Mouse (Mus musculus) heart, postnatal 0 days (tissue): ENCODE measurements at regions not wholly inside any gene's neighbourhood (a gene's known extent, or its start where the extent isn't known, plus 50 kb on each side); places are given as distances from the start of the nearest gene placed in this dataset.

Experiments
- ATAC-seq: fragments of 200-750 bp; cut with Nextera tagmentation; 2 replicates; pipeline ENCODE4 v1.8.0; 2017; ENCODE audit warnings: low read depth, moderate number of reproducible peaks, moderate library complexity; ENCODE audit not compliant: insufficient read depth
- DNase-seq: peaks from one replicate; pipeline ENCODE4 v3.0.0-alpha.2; 2016; ENCODE audit warnings: low spot score
- H3K27ac ChIP-seq: fragments of 300-500 bp; sonication (generic); 2 replicates; pipeline ENCODE4 v1.5.1; 2014; ENCODE audit warnings: low read depth, mild to moderate bottlenecking
- H3K27me3 ChIP-seq: fragments of 300-500 bp; sonication (generic); 2 replicates; pipeline ENCODE4 v1.6.1; 2014; ENCODE audit warnings: low read length, mixed read lengths; ENCODE audit not compliant: control insufficient read depth, insufficient read depth
- H3K36me3 ChIP-seq: fragments of 300-500 bp; sonication (generic); replicated peaks from 2 replicates; pipeline ENCODE4 v1.6.1; 2014; ENCODE audit warnings: low read length, mixed read lengths; ENCODE audit not compliant: control insufficient read depth, insufficient read depth
- H3K4me1 ChIP-seq: fragments of 300-500 bp; sonication (generic); 2 replicates; pipeline ENCODE4 v1.6.1; 2014; ENCODE audit warnings: antibody characterized with exemption; ENCODE audit not compliant: control insufficient read depth, insufficient read depth
- H3K4me2 ChIP-seq: fragments of 300-500 bp; sonication (generic); 2 replicates; pipeline ENCODE4 v1.6.1; 2014; ENCODE audit warnings: low read depth, mild to moderate bottlenecking, low read length, moderate library complexity
- H3K4me3 ChIP-seq: fragments of 300-500 bp; sonication (generic); 2 replicates; pipeline ENCODE4 v1.5.1; 2014; ENCODE audit warnings: low read depth, low read length
- H3K9ac ChIP-seq: fragments of 300-500 bp; sonication (generic); replicated peaks from 2 replicates; pipeline ENCODE4 v1.6.1; 2014; ENCODE audit warnings: low read depth, low read length, mixed read lengths
- H3K9me3 ChIP-seq: fragments of 300-500 bp; sonication (generic); replicated peaks from 2 replicates; pipeline ENCODE4 v1.6.1; 2016; ENCODE audit warnings: low read length; ENCODE audit not compliant: control insufficient read depth
- CTCF ChIP-seq: IDR thresholded peaks from 2 replicates; pipeline ENCODE4 v1.5.1; 2016; ENCODE audit warnings: antibody characterized with exemption, control low read depth, low read depth
- EP300 ChIP-seq: IDR thresholded peaks from 2 replicates; pipeline ENCODE4 v1.6.1; 2016; ENCODE audit warnings: antibody characterized with exemption, low read depth
- WGBS: fragments of 180-500 bp; shearing (Covaris S2); extraction: QIAGEN DNeasy Blood & Tissue Kit; methylation state at CpG from one replicate; pipeline ENCODE4 v1.1.7; 2014; 5-methylcytosine and 5-hydroxymethylcytosine counted together

DNA sequence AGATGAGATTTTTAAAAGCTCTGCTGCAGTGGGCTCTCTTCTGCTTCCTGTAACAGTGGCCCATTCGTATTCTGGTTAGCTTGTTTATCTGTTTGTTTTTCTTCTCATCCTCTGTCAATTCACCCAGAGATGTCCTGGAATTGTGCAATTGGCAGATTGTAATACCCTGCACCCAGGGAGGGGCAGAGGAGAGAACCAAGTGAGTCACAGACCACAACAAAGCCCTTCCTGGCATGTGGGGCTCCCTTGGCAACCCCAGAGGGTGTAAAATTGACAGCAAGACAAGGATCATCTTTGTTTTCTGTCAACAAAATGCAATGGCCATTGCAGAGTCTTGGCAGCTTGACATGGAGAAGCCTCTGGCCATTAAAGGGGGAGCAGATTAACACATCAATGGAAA lies 233.1 kb upstream of the Gm26657 start:
- H3K4me3 ChIP-seq, result no peak overlapping the region
- H3K4me2 ChIP-seq, result no peak overlapping the region
- TF ChIP-seq EP300, result no peak
- no peak for TF ChIP-seq CTCF
- no peaks in the 10 kb centered on the region for H3K27me3 ChIP-seq
- H3K4me1 ChIP-seq, result no peaks in the 10 kb centered on the region
- H3K9ac ChIP-seq, result no peak overlapping the region
- DNase-seq, result no peak
- ATAC-seq, result no peak
- H3K9me3 ChIP-seq, result no peaks in the 10 kb centered on the region
- 74% methylated on average over 1 of the region's 1 CpGs for WGBS
- no peak overlapping the region for H3K27ac ChIP-seq
- no peaks in the 10 kb centered on the region for H3K36me3 ChIP-seq

GRCm38 (mm10) chr4:56506067-56506466 lies 233.8 kb upstream of the Gm26657 start:
- H3K9ac ChIP-seq, result no peak overlapping the region
- no peak overlapping the region for H3K4me2 ChIP-seq
- TF ChIP-seq CTCF (no peak), EP300 (no peak)
- DNase-seq, result no peak
- no peaks in the 10 kb centered on the region for H3K4me1 ChIP-seq
- H3K9me3 ChIP-seq, result no peaks in the 10 kb centered on the region
- 38% methylated on average over 1 of the region's 1 CpGs for WGBS
- no peaks in the 10 kb centered on the region for H3K27me3 ChIP-seq
- H3K4me3 ChIP-seq, result no peak overlapping the region
- no peak for ATAC-seq
- H3K27ac ChIP-seq, result no peak overlapping the region
- H3K36me3 ChIP-seq, result no peaks in the 10 kb centered on the region

- Histone ChIP-seq H3K4me1 (no peaks in the 10 kb centered on the region), H3K27ac (no peak overlapping the region), H3K4me3 (no peak overlapping the region), H3K36me3 (no peaks in the 10 kb centered on the region), H3K9me3 (no peaks in the 10 kb centered on the region), H3K9ac (no peak overlapping the region), H3K27me3 (0 out of 2 replicates have a peak, but pooled peaks cover 5% of the 10 kb centered on the region), H3K4me2 (no peak overlapping the region)
- DNase-seq, result peak; percentile 86
- TF ChIP-seq EP300 (no peak), CTCF (peak; percentile 86)
- WGBS, result 33% methylated on average over 16 of the region's 16 CpGs
- ATAC-seq, result peak; percentile 67; the same call in 1 of the 2 replicates
Observed at GRCm38 (mm10) chr4:56492537-56493221, 247.2 kb upstream of the Gm26657 start.

- no peaks in the 10 kb centered on the region for H3K9me3 ChIP-seq
- 0 out of 2 replicates have a peak, but pooled peaks cover 3% of the 10 kb centered on the region for H3K27me3 ChIP-seq
- no peak overlapping the region for H3K9ac ChIP-seq
- H3K36me3 ChIP-seq, result no peaks in the 10 kb centered on the region
- no peak for DNase-seq
- no peak for ATAC-seq
- no peak overlapping the region for H3K27ac ChIP-seq
- WGBS, result 83% methylated on average over 4 of the region's 4 CpGs
- no peak overlapping the region for H3K4me3 ChIP-seq
- H3K4me2 ChIP-seq, result no peak overlapping the region
- TF ChIP-seq EP300, result no peak
- TF ChIP-seq CTCF, result no peak
- no peaks in the 10 kb centered on the region for H3K4me1 ChIP-seq
Observed at GRCm38 (mm10) chr4:56489361-56489760, 250.5 kb upstream of the Gm26657 start.

DNA sequence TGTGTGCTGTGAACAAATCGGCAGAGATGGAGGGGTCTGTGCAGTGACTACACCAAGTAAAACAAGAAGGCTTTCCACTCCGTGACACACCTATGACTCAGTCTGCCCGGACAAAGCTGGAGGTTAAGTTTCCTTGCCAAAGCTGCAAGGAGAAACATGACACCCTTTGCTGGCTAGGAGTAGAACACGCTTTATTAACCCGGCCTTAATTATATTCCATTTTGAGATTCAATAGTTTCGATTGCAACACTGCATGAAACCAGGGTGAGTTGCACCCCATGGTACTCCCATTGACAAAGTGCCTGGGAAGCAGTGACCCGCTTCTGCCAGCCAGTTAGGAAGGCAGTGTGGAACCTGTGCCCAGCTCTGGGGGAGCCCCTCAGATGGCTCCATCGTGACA lies 256.2 kb upstream of the Gm26657 start:
- WGBS, result 78% methylated on average over 8 of the region's 8 CpGs
- no peaks in the 10 kb centered on the region for H3K27me3 ChIP-seq
- ATAC-seq, result no peak
- no peaks in the 10 kb centered on the region for H3K4me1 ChIP-seq
- H3K4me3 ChIP-seq, result no peak overlapping the region
- no peaks in the 10 kb centered on the region for H3K36me3 ChIP-seq
- TF ChIP-seq EP300 (no peak), CTCF (no peak)
- H3K9ac ChIP-seq, result no peak overlapping the region
- no peak overlapping the region for H3K27ac ChIP-seq
- no peak for DNase-seq
- no peak overlapping the region for H3K4me2 ChIP-seq
- no peaks in the 10 kb centered on the region for H3K9me3 ChIP-seq

GRCm38 (mm10) chr4:56456788-56457187 lies 283.1 kb upstream of the Gm26657 start:
- Histone ChIP-seq H3K4me1 (no peaks in the 10 kb centered on the region), H3K27me3 (no peaks in the 10 kb centered on the region), H3K9ac (no peak overlapping the region), H3K36me3 (no peaks in the 10 kb centered on the region), H3K9me3 (no peaks in the 10 kb centered on the region), H3K27ac (no peak overlapping the region), H3K4me2 (no peak overlapping the region), H3K4me3 (no peak overlapping the region)
- DNase-seq (no peak), ATAC-seq (no peak)
- no peak for TF ChIP-seq EP300
- no peak for TF ChIP-seq CTCF
- 73% methylated on average over 4 of the region's 4 CpGs for WGBS
